Mouse (Mus musculus): ENCODE results near the gene Sprr2b. TPM values are rescaled to one million over a fixed set of nuclear protein-coding genes. Genes with fewer than 3 reads are reported as not detected.

The Sprr2b gene
- total RNA-seq, 2 experiments from 2014 or later = not detected

- DNase-seq = no peak
- Histone ChIP-seq H3K4me3 (no peak within 1 kb of the TSS), H3K27ac (no peak within 1 kb of the TSS)
- intact Hi-C loops (cut with DNase I) = no loop called here
- no peak for TF ChIP-seq CTCF (IDR thresholded peaks at IDR 0.05)
Measured at GRCm38 (mm10) chr3:92364887-92365286, 48.5 kb downstream of the Sprr2b start, which contains the start of gene Sprr2f. Gene Sprr2f (plus strand): TSS chr3:92365187.

Other genes with a start within 250 kb of the Sprr2b start
- gene Lor, start 233.5 kb upstream of the Sprr2b start, total RNA-seq (2021) = not detected
- not detected for gene Prr9, start 192.7 kb upstream of the Sprr2b start, total RNA-seq (2021)
- gene Lelp1, start 173.9 kb upstream of the Sprr2b start, total RNA-seq (2021) = not detected
- not detected for gene Sprr2a1, start 100.8 kb upstream of the Sprr2b start, total RNA-seq (2021)
- gene Sprr2a2, start 100.7 kb upstream of the Sprr2b start, total RNA-seq (2021) = not detected
- gene Sprr2a3, start 31.2 kb upstream of the Sprr2b start, total RNA-seq (2021) = not detected
- not detected for gene Sprr2d, start 22.5 kb downstream of the Sprr2b start, total RNA-seq (2021)
- gene Sprr2e, start 35.5 kb downstream of the Sprr2b start, total RNA-seq (2021) = not detected
- gene Sprr2f, start 48.6 kb downstream of the Sprr2b start, total RNA-seq (2021) = not detected
- gene Sprr2h, start 69.1 kb downstream of the Sprr2b start, total RNA-seq (2021) = not detected
- not detected for gene Sprr2i, start 91.4 kb downstream of the Sprr2b start, total RNA-seq (2021)
- gene Sprr2j-ps, start 101.5 kb downstream of the Sprr2b start, total RNA-seq (2021) = not detected
- 1 to 10 TPM; 2.6 to 6.5 TPM for gene Gm9774, start 112.8 kb downstream of the Sprr2b start, total RNA-seq (2021)
- not detected for gene Sprr2k, start 116.0 kb downstream of the Sprr2b start, total RNA-seq (2021)
- gene Sprr1b, start 122.2 kb downstream of the Sprr2b start, total RNA-seq (2021) = not detected
- gene Sprr3, start 142.1 kb downstream of the Sprr2b start, total RNA-seq (2021) = not detected
- gene Sprr1a, start 169.3 kb downstream of the Sprr2b start, total RNA-seq (2021) = not detected
- gene Sprr4, start 183.9 kb downstream of the Sprr2b start, total RNA-seq (2021) = not detected
- not detected for gene 2310046K23Rik, start 217.9 kb downstream of the Sprr2b start, total RNA-seq (2021)

Data from gastrocnemius, adult 2 months (tissue).